Mouse (Mus musculus): ENCODE measurements around the gene Aftph. TPM values are rescaled to one million over a fixed set of nuclear protein-coding genes. Genes with fewer than 3 reads are reported as not detected.
"Not testable (repeated sequence)": the region's sequence is repeated elsewhere in the genome, so short reads cannot be mapped to it uniquely, and the experiment has no call there.

Gene Aftph
- polyA plus RNA-seq, 1 experiment from 2014 or later = 26.5 TPM

- Histone ChIP-seq H3K4me2 (no peak overlapping the region), H3K4me3 (ENCODE audit: low read depth, low read length) (no peak overlapping the region), H3K9ac (ENCODE audit: low read depth, low read length) (no peak overlapping the region), H3K36me3 (ENCODE audit: control insufficient read depth, insufficient read depth, low read length) (no peaks in the 10 kb centered on the region), H3K4me1 (replicated peaks; ENCODE audit: control insufficient read depth, insufficient read depth, low read length) (peaks cover 10% of the 10 kb centered on the region), H3K9me3 (ENCODE audit: control insufficient read depth, low read length) (0 out of 2 replicates have a peak, but pooled peaks cover 3% of the 10 kb centered on the region), H3K27me3 (replicated peaks; ENCODE audit: control insufficient read depth, insufficient read depth, low read length) (no peaks in the 10 kb centered on the region), H3K27ac (ENCODE audit: low read depth, low read length) (no peak overlapping the region)
- WGBS = 74% methylated on average over 4 of the region's 4 CpGs
- no peak for ATAC-seq (replicated peaks; ENCODE audit: low FRiP score)
- no peak for DNase-seq (ENCODE audit: low spot score)
These were observed 38.9 kb upstream of the Aftph start for GRCm38 (mm10) chr11:20780312-20780711.

- Histone ChIP-seq H3K9me3 (ENCODE audit: control insufficient read depth, low read length) (no peaks in the 10 kb centered on the region), H3K27ac (ENCODE audit: low read depth, low read length) (no peak overlapping the region; the same call in 1 of the 2 replicates), H3K27me3 (replicated peaks; ENCODE audit: control insufficient read depth, insufficient read depth, low read length) (no peaks in the 10 kb centered on the region), H3K4me3 (ENCODE audit: low read depth, low read length) (no peak overlapping the region), H3K36me3 (ENCODE audit: control insufficient read depth, insufficient read depth, low read length) (no peaks in the 10 kb centered on the region), H3K9ac (ENCODE audit: low read depth, low read length) (no peak overlapping the region), H3K4me1 (replicated peaks; ENCODE audit: control insufficient read depth, insufficient read depth, low read length) (peaks cover 10% of the 10 kb centered on the region), H3K4me2 (peak overlapping the region; percentile 7; the same call in 1 of the 2 replicates)
- WGBS = 45% methylated on average over 3 of the region's 3 CpGs
- DNase-seq (ENCODE audit: low spot score) (no peak), ATAC-seq (replicated peaks; ENCODE audit: low FRiP score) (peak; percentile 72)
These were observed 37.6 kb upstream of the Aftph start for GRCm38 (mm10) chr11:20778861-20779563.

GRCm38 (mm10) chr11:20778298-20778697, 36.9 kb upstream of the Aftph start:
- 17% methylated on average over 1 of the region's 1 CpGs for WGBS
- Histone ChIP-seq H3K4me1 (replicated peaks; ENCODE audit: control insufficient read depth, insufficient read depth, low read length) (peaks cover 10% of the 10 kb centered on the region), H3K27me3 (replicated peaks; ENCODE audit: control insufficient read depth, insufficient read depth, low read length) (no peaks in the 10 kb centered on the region)

GRCm38 (mm10) chr11:20776668-20777067, 35.3 kb upstream of the Aftph start:
- ATAC-seq (replicated peaks; ENCODE audit: low FRiP score) (no peak), DNase-seq (ENCODE audit: low spot score) (no peak)
- H3K9me3 ChIP-seq (ENCODE audit: control insufficient read depth, low read length) = no peaks in the 10 kb centered on the region
- no peak overlapping the region for H3K4me2 ChIP-seq
- no peak overlapping the region for H3K4me3 ChIP-seq (ENCODE audit: low read depth, low read length)
- H3K36me3 ChIP-seq (ENCODE audit: control insufficient read depth, insufficient read depth, low read length) = no peaks in the 10 kb centered on the region
- peaks cover 10% of the 10 kb centered on the region for H3K4me1 ChIP-seq (replicated peaks; ENCODE audit: control insufficient read depth, insufficient read depth, low read length)
- no peaks in the 10 kb centered on the region for H3K27me3 ChIP-seq (replicated peaks; ENCODE audit: control insufficient read depth, insufficient read depth, low read length)
- H3K27ac ChIP-seq (ENCODE audit: low read depth, low read length) = no peak overlapping the region
- no peak overlapping the region for H3K9ac ChIP-seq (ENCODE audit: low read depth, low read length)

More at GRCm38 (mm10) chr11:20778298-20778697, 36.9 kb upstream of the Aftph start:
- no peaks in the 10 kb centered on the region for H3K9me3 ChIP-seq (ENCODE audit: control insufficient read depth, low read length)
- ATAC-seq (replicated peaks; ENCODE audit: low FRiP score) = peak; percentile 66
- peak overlapping the region; percentile 48; the same call in 1 of the 2 replicates for H3K27ac ChIP-seq (ENCODE audit: low read depth, low read length)
- no peak overlapping the region for H3K4me3 ChIP-seq (ENCODE audit: low read depth, low read length)
- no peak for DNase-seq (ENCODE audit: low spot score)
- H3K36me3 ChIP-seq (ENCODE audit: control insufficient read depth, insufficient read depth, low read length) = no peaks in the 10 kb centered on the region
- H3K9ac ChIP-seq (ENCODE audit: low read depth, low read length) = no peak overlapping the region
- peak overlapping the region; percentile 24; the same call in 1 of the 2 replicates for H3K4me2 ChIP-seq

GRCm38 (mm10) chr11:20772642-20773041, 31.3 kb upstream of the Aftph start:
- Histone ChIP-seq H3K4me3 (ENCODE audit: low read depth, low read length) (no peak overlapping the region), H3K4me1 (replicated peaks; ENCODE audit: control insufficient read depth, insufficient read depth, low read length) (no peaks in the 10 kb centered on the region; the same call in 1 of the 2 replicates), H3K9ac (ENCODE audit: low read depth, low read length) (no peak overlapping the region), H3K27me3 (replicated peaks; ENCODE audit: control insufficient read depth, insufficient read depth, low read length) (no peaks in the 10 kb centered on the region), H3K36me3 (ENCODE audit: control insufficient read depth, insufficient read depth, low read length) (no peaks in the 10 kb centered on the region), H3K4me2 (no peak overlapping the region), H3K27ac (ENCODE audit: low read depth, low read length) (no peak overlapping the region), H3K9me3 (ENCODE audit: control insufficient read depth, low read length) (no peaks in the 10 kb centered on the region)
- DNase-seq (ENCODE audit: low spot score) (no peak), ATAC-seq (replicated peaks; ENCODE audit: low FRiP score) (no peak)
- 67% methylated on average over 1 of the region's 1 CpGs for WGBS

- WGBS = 64% methylated on average over 9 of the region's 9 CpGs
These were observed 30.4 kb upstream of the Aftph start for GRCm38 (mm10) chr11:20771827-20772226.

GRCm38 (mm10) chr11:20761984-20762383, 20.6 kb upstream of the Aftph start:
- H3K27me3 ChIP-seq (replicated peaks; ENCODE audit: control insufficient read depth, insufficient read depth, low read length); H3K4me2 ChIP-seq; H3K9ac ChIP-seq (ENCODE audit: low read depth, low read length); H3K4me3 ChIP-seq (ENCODE audit: low read depth, low read length); H3K4me1 ChIP-seq (replicated peaks; ENCODE audit: control insufficient read depth, insufficient read depth, low read length); H3K27ac ChIP-seq (ENCODE audit: low read depth, low read length); ATAC-seq (replicated peaks; ENCODE audit: low FRiP score); DNase-seq (ENCODE audit: low spot score); H3K36me3 ChIP-seq (ENCODE audit: control insufficient read depth, insufficient read depth, low read length); H3K9me3 ChIP-seq (ENCODE audit: control insufficient read depth, low read length): not testable (repeated sequence)
- 67% methylated on average over 10 of the region's 10 CpGs for WGBS

More at GRCm38 (mm10) chr11:20771827-20772226, 30.4 kb upstream of the Aftph start:
- not testable (repeated sequence) for H3K4me2 ChIP-seq; H3K9me3 ChIP-seq (ENCODE audit: control insufficient read depth, low read length); H3K36me3 ChIP-seq (ENCODE audit: control insufficient read depth, insufficient read depth, low read length); H3K9ac ChIP-seq (ENCODE audit: low read depth, low read length); H3K27ac ChIP-seq (ENCODE audit: low read depth, low read length); H3K4me1 ChIP-seq (replicated peaks; ENCODE audit: control insufficient read depth, insufficient read depth, low read length); H3K27me3 ChIP-seq (replicated peaks; ENCODE audit: control insufficient read depth, insufficient read depth, low read length); DNase-seq (ENCODE audit: low spot score); H3K4me3 ChIP-seq (ENCODE audit: low read depth, low read length)
- ATAC-seq (replicated peaks; ENCODE audit: low FRiP score) = peak; percentile 62; the same call in 1 of the 2 replicates

GRCm38 (mm10) chr11:20750573-20750972, 9.2 kb upstream of the Aftph start:
- Histone ChIP-seq H3K27ac (ENCODE audit: low read depth, low read length) (no peak overlapping the region), H3K4me1 (replicated peaks; ENCODE audit: control insufficient read depth, insufficient read depth, low read length) (no peaks in the 10 kb centered on the region), H3K36me3 (ENCODE audit: control insufficient read depth, insufficient read depth, low read length) (no peaks in the 10 kb centered on the region), H3K9ac (ENCODE audit: low read depth, low read length) (no peak overlapping the region), H3K4me2 (no peak overlapping the region), H3K27me3 (replicated peaks; ENCODE audit: control insufficient read depth, insufficient read depth, low read length) (no peaks in the 10 kb centered on the region), H3K4me3 (ENCODE audit: low read depth, low read length) (no peak overlapping the region), H3K9me3 (ENCODE audit: control insufficient read depth, low read length) (peaks cover 3% of the 10 kb centered on the region; the same call in 1 of the 2 replicates)
- 79% methylated on average over 2 of the region's 2 CpGs for WGBS
- no peak for ATAC-seq (replicated peaks; ENCODE audit: low FRiP score)
- DNase-seq (ENCODE audit: low spot score) = no peak

GRCm38 (mm10) chr11:20743353-20743752, 2.0 kb upstream of the Aftph start:
- H3K36me3 ChIP-seq (ENCODE audit: control insufficient read depth, insufficient read depth, low read length) = no peaks in the 10 kb centered on the region
- ATAC-seq (replicated peaks; ENCODE audit: low FRiP score) = no peak
- H3K9ac ChIP-seq (ENCODE audit: low read depth, low read length) = no peak overlapping the region
- no peak overlapping the region for H3K27ac ChIP-seq (ENCODE audit: low read depth, low read length)
- no peaks in the 10 kb centered on the region for H3K9me3 ChIP-seq (ENCODE audit: control insufficient read depth, low read length)
- no peak overlapping the region for H3K4me2 ChIP-seq
- H3K4me3 ChIP-seq (ENCODE audit: low read depth, low read length) = no peak overlapping the region
- no peak for DNase-seq (ENCODE audit: low spot score)
- no peaks in the 10 kb centered on the region for H3K4me1 ChIP-seq (replicated peaks; ENCODE audit: control insufficient read depth, insufficient read depth, low read length)
- H3K27me3 ChIP-seq (replicated peaks; ENCODE audit: control insufficient read depth, insufficient read depth, low read length) = no peaks in the 10 kb centered on the region

Measured in liver, embryonic 11.5 days (tissue).